Mouse (Mus musculus) left cerebral cortex, postnatal 14 days (tissue): ENCODE measurements around the gene Ppox. TPM values are rescaled to one million over a fixed set of nuclear protein-coding genes. Genes with fewer than 3 reads are reported as not detected.
"Not testable (repeated sequence)": the region's sequence is repeated elsewhere in the genome, so short reads cannot be mapped to it uniquely, and the experiment has no call there.

Experiments
- DNase-seq, 2 experiments: peaks; one replicate each; pipeline ENCODE4 v3.0.0; 2021 to 2022; ENCODE audit warnings: low spot score in 2 of 2, mixed read lengths in 1 of 2
- intact Hi-C: fragments of 180-260 bp; cut with DNase I; formaldehyde crosslinking; loops from one replicate; pipeline ENCODE4 v1.15.1; 2025
- total RNA-seq, 2 experiments: library from RNA; stranded (reverse); gene quantifications; 2 replicates each; pipeline ENCODE4 v1.2.3; 2021

Ppox gene
- total RNA-seq, 2 experiments from 2014 or later, result 20.5 to 23.9 TPM

DNA sequence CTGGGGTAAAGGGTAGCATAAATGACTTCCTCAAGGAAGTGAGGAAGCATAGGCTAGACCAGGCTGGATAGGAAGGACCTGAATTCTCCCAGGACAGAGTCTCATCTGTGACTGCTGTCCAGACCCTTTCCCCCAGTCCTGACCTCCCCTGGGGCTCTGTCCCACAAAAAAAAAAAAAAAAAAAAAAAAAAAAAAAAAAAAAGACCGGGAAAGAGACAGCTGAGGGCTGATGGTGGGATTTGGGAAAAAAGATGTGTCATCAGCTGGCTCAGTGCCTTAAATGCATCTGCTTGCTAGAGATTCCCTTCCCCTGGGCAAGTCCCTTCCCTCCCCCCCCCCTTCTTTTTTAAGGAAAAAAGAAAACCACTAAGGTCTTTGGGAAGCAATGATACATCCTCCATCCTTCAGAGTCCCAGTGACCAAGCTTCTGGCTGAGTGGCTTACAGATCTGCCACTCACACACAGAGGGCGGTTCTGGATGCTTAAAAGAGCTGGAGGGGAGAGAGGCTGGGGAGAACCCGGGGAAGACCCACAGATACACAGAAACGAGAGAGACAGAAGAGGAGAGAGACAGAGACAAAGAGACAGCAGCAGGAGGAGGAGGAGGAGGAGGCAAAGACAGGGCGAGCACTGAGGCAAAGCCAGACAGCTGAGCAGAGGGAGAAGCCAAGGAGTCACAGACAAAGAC is 30.9 kb downstream of the Ppox start, which contains the start of gene Adamts4:
TSS of gene Adamts4 (plus strand) at position 509 of the 688 bp plus-strand sequence.
- intact Hi-C loops, result loop anchor here (10.0 kb wide), 1 partner anchor 135 kb away; the partner anchor contains the start of gene Cfap126

DNA sequence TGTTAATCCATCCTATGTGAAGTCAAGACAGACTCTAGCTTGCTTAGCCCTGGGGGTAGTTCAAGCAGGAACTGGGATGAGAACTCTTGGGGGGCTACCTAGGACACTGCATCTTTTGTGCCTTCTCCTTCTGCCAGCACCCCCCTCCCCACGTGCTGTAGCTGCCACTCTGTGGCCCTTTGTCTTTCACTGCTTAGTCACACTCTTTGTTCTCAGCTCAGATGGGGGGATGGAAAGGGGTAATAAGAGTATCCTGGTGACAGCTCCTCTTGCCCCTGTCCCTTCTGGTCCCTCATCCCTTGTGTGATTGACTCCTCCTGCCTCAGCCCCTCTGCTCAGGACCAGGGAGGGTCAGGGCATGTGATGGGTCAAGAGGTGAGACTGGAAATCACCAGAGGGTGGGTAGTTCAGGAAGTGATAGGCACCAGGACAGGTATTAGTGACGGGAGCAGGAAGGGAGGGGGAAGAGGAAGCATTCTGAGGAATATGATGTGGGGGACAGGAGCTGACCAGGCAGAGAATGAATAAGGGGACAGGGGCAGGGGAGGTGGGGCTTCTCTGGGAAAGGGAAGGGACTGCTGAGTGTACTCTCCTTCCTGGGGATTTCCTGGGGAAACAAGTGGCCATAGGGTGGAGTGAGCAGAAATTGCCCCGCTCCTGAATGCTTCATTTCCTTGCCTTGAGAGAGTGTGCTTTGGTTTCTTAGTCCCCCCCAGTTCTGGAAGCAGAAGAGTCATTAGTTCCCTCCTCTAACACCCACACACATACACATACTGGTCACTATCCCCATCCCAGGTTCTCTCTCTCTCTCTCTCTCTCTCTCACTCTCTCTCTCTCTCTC is 32.4 kb downstream of the Ppox start:
- intact Hi-C loops, result no loop called here
- DNase-seq, result no peak

More for the DNA sequence above, 30.9 kb downstream of the Ppox start, which contains the start of gene Adamts4:
- DNase-seq, result peak; percentile 47 to 63

DNA sequence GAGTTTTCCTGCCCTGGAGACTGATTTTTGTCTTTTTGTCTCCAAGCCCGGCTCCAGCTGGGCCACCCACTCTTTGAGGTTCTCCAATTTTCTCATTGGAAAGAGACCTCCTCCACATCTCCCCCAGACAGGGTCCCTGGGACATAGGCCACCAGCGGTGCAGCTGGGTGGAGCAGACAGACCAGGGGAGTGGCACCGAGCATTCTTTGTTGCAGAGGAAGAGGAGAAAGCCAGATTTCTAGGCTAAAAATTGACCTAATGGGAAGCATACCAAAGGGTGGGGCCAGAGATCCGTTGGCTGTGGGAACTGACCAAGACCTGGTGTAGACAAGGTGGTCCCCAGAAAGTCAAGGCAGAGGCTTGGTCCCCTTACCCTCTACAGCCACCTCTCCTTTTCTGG is 33.1 kb downstream of the Ppox start:
- intact Hi-C loops, result no loop called here
- DNase-seq, result no peak

DNA sequence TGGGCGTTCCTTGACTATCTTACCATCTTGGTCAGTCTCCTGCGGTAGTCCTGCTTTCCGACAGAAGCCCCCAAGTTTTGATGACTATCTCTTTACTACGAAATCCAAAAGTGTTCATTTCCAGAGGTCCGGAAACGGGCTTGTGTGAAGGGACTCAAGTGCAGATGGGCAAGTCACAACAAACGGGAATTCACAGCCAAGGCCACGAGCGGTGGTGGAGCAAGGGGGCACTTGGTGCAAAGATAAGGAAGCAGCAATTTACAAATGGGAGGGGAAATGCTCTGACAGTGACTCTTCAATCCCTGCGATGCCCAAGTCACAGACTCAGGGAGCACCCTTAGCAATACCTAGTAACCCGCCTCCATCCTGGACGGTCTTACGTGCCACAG is 33.5 kb downstream of the Ppox start:
- intact Hi-C loops, result no loop called here
- no peak for DNase-seq

DNA sequence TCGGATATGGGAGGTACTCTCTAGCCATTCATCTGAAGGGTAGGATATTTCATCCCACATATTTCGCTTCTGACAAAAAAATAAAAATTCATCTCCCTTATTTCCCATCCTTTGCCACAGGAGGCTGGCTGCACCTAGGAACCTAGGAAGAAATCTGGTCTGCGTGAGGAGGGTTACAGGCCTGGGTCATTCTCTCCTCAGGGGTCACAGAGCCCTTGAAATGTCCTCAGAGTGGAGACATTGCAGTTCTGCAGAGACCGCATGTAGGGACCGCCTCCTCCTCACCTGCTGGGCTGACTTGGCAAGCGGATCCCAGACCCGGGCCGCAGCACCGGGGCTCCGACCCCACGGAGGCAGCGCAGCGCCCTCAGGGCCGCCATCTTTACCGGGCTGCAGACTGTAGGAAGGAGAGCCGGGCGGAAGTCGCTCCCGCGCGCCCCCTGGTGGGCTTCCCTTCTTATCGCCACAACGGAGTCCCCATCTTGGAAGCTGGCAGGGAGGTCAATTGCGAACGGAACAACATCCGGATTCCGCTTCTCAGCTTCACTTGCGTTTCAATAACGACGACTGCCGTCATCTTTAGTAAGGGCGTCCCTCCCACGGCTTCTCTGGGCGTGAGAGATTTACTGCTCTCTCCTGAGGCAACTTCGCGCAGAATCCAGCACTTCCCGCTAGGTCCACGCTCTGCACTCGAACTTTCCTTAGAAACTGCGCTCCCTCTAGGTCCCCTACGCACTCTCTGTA is 34.1 kb downstream of the Ppox start:
- peak; percentile 99 for DNase-seq
- intact Hi-C loops, result no loop called here

DNA sequence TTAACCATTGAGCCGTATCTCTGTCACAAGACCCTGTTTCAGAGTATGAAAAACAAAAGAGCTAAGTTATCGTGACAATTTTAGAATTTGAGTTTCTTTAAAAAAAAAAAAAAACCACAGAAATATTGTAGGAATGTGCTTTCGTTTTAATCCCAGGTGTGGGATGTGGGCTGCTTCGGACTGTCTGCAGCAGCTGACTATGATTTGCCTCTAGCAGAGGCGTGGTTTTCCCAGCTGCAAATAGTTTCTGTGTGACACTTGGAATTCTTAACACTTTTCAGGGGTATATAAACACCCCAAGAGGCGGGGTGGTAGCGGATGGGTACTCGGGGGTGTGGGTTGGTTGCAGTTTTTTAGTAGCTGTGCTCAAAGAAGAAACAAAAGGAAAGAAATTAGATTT is 35.6 kb downstream of the Ppox start:
- intact Hi-C loops, result no loop called here
- no peak for DNase-seq

DNA sequence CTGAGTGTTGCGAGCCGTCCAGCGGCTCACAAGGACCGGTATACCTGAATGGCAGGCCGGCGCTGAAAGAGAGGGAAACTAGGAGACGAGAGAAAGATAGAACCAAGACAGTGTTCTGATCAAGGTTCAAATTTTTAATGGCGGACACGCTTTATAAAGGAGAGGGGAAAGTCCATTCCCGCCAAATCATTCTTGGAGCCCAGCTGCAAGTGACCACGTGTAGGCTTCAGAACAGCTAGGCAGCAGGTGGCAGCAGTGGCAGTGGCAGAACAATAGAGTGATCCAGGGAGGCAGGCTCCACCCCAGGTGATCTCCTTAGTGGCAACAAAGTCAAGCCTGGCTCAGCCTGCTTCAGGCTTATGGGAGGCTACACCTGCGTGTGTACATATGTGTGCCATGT is 39.0 kb downstream of the Ppox start:
- intact Hi-C loops, DNase-seq: not testable (repeated sequence)

DNA sequence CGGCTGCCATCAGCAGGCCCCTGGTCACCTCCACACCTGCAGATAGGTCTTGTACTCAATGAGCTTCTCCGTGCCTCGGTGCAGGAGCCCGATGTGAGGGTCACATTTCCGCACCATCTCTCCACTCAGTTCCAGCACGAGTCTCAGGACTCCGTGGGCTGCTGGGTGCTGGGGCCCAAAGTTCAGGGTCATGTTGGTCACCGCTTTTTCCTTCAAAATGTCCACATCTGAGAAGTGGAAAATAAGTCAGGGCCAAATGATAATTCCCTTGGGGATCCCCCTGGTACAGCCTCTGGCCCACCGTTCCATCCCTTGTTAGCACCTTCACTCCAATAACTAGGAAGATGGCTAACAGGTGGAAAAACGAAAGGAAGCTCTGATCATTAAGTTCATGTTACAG is 40.1 kb downstream of the Ppox start:
- intact Hi-C loops, result no loop called here
- DNase-seq, result no peak

DNA sequence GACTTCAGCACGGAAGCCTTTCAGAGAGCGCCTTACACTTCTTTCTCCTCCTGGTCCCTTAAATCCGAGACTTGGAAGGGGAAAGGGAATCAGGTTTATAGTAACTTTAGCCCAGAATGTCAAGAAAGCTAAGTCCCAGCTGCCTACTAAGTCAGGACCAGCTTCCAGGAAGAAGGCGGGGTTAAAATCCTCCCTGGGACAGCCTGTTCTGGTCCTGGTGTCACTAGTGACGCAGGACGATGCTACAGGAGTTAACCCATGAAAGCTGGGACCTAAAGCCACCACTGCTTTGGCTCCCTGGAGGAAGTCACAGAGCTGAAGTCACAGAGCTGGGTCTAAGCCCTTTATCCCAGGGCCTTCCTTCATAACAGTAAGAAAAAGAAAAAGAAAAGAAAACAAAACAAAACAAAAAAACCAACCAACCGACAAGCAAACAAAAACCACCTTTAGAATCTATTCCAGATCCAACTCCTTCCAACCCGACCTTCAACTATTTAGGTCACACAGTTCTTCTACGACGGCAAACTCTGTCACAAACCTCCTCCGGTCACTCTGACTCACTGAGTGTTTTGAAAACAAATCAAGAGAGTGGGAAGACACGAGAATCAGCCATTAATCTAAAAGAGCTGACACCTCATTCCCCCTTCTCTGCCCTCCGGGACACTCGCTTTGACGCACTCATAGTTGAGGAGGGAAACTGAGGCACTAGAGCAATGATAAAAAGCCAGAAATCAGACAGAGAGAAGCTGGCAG is 40.8 kb downstream of the Ppox start:
- intact Hi-C loops, result no loop called here
- no peak for DNase-seq

DNA sequence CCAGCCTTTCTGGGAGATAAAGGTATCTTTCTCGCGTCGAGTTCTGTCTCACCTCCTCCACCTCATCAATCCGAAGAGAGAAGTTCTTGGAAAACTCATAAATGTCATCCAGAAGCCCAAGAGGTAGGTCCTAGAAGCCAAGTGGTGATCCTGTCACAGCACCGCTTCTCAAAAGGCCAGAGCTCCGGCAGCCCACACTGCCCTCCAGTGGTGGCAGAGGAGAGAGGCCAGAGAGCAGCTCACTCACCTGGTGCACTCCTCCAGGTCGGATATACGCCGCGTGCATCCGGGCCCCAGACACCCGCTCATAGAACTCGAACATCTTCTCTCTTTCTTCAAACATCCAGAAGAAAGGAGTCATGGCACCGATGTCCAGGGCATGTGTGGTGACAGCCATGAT is 42.5 kb downstream of the Ppox start:
- intact Hi-C loops, result no loop called here
- peak; percentile 46 to 54 for DNase-seq

DNA sequence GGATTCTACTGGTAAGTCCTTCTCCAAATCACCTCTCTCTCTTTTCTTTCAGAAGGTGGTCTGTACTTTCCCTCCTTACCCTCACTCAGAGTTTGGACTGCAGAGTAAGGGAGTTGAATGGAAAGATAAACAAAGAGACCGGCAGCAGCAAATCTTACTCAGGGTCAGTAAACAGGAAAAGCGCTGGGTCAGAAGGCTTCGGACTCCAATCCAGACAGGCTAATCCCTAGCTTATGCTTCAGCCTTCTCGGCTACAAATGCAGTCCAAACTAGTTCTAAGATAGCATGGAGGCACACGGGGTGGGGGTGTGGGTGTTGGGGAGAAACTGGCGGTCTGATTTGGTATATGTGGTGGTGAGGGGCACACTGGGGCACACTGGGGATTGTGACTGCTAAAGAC is 43.5 kb downstream of the Ppox start:
- intact Hi-C loops, result no loop called here
- no peak for DNase-seq

DNA sequence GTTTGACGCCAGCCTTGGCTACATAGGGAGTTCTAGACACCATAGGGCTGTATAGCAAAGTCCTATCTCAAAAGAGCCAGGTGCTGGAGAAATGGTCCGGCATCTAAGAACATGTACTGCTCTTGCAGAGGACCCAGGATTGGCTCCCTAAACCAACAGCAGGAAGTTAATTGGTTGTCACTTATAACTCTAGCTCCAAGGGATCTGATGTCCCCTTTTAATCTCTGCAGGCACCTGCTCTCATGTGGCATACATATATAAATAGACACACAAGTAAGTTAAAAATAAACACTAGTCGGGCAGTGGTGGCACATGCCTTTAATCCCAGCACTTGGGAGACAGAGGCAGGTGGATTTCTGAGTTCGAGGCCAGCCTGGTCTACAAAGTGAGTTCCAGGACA is 45.2 kb downstream of the Ppox start:
- intact Hi-C loops, result no loop called here
- no peak for DNase-seq

DNA sequence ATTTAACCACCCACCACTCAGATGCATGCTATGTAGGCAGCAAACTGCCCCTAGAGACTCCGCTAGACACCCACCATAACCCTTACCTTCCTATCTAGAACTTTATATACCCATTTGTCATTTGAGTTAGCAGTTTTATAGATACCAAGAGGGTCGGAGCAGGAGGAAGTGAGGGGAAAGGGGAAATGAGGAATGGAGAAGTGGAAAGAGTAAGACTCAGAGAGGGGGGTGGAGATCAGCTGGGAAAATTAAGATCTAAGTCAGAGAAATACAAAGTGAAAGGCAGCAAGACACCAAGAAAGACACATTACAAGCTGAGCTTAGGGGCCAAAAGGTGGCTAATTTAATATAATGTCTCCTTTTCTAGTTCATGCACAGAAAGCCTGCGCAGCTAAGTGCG is 46.4 kb downstream of the Ppox start:
- no peak for DNase-seq
- intact Hi-C loops, result no loop called here

DNA sequence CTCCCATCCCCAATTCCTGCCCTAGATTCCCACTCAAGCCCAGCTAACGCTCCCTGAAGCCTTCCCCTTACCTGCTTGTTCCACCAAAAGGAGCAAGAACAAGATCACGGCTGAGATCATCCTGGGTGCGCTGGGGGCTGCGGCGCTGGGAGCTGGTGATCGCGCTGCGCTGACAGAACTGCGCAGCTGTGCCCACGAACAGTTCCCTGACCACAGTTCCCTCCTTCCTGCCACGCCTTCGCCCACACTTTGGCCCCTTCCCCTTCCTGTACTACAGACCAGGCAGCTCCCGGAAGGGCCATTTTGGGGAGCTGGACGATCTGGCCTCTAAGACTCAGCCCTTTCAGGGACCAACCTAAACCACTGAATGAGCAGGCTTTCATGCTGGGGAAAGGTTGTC is 46.9 kb downstream of the Ppox start, which contains the start of gene Fcer1g:
TSS of gene Fcer1g (minus strand) at position 240 of the 400 bp plus-strand sequence.
- DNase-seq, result peak in 1 of 2 experiments; percentile 25
- intact Hi-C loops, result no loop called here

DNA sequence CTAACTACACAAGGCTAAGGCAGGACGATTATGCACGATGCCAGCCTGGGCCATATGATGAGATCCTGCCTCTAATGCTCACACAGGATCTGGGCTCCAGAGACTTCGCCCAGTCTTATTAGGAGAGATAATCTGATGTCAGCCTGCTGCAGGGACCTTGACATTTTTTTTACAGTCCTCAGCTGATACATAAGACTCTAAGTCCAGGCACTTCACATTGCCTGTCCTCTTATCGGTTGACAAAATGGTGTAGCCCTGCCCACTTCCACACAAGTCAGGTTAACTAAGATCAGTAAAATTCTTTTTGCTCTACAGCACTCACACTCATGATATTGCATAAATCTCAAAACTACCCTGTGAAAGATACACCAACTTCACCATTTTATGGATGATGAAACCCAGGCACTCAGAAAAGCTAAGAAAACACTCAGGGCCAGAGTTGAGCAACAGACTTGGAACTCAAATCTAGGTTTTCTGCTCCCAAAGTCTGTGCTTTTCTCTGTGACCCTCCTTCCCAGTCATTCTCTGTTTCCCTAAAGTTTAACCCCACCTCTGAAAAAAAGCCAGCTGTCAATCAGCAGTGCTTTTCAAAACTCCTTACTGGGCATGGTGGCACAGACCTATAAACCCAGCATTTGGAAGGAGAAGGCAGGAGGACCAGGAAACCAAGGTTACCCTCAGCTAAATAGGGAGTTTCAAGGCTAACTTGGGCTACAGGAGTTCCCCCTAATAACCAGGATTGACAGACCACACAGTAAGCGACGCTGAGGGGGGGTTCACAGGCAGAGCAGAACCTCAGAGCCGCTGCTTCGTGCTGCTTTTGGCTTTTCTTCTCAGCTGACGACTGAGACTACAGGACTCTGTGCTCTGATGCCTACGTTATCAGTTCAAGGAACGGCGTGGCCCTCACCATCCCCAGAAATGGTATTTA is 47.9 kb downstream of the Ppox start:
- DNase-seq, result no peak
- intact Hi-C loops, result no loop called here

DNA sequence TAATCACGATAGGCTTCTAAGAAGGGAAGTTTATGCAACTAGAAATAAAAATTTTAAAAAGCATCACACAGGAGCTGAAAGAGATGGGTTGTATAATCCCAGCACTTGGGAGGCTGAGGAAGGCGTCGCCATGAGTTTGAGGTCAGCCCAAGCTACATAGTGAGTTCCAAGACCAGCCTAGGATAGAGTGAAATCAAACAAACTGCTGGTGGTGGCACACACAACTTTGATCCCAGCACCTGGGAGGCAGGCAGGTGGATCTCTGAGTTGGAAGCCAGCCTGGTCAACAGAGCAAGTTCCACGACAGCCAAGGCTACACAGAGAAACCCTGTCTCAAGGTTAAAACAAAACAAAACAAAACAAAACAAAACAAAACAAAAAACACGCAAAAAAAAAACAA is 48.6 kb downstream of the Ppox start:
- intact Hi-C loops, result no loop called here
- no peak for DNase-seq

DNA sequence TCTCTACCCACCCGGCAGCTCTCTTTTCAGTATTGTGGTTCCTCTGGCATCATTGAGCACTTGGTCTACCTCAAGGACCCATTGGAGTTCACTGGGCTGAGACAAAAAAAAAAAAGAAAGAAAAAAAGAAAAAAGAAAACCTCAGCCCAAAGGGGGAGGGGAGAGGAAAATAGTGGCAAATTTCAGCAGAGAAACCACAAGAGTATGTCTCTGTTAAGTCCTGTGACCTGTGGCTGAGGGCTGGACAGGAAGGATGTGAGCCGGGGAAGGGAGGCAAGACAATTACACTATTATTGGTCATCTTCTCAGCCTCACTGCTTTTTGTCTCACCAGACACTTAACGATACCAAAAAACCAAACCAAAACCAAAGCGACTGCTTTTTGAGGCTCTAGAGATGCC is 49.1 kb downstream of the Ppox start:
- DNase-seq, result no peak
- intact Hi-C loops, result no loop called here

DNA sequence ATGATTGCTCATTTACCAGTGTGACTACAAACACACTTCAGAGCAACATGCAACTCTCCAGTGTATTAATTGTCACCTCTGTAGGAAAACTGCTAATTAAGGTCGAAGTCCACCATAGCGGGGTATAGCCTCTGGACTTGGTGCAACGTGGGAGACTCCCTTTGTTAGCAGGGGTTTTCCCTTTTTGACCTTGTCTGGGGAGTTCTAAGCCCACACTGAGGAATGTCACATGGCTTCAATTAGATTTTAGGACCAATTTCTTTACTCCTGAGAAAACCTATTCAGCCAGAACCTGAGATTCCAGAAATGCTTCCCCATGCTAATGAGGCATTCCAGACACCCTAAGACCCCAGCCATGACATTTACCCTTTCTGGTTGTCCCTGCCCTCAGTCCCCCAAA is 50.8 kb downstream of the Ppox start:
- intact Hi-C loops, result no loop called here
- no peak for DNase-seq
